Mouse (Mus musculus) splenic B cell, adult 2 months (primary cell): Measurements from ENCODE around the gene Scn4b.

Source experiments
- DNase-seq: peaks from one replicate; pipeline ENCODE4 v3.0.0-alpha.2; 2011; ENCODE audit warnings: low read depth, low spot score
- H3K27me3 ChIP-seq: 2 replicates; pipeline ENCODE4 v1.6.1; 2012; ENCODE audit warnings: mild to moderate bottlenecking, low read length, moderate library complexity, mixed read lengths; ENCODE audit not compliant: control insufficient read depth, poor library complexity, insufficient read depth, severe bottlenecking
- H3K36me3 ChIP-seq: 2 replicates; pipeline ENCODE4 v1.6.1; 2012; ENCODE audit warnings: mild to moderate bottlenecking, low read length, moderate library complexity, mixed read lengths; ENCODE audit not compliant: control insufficient read depth, poor library complexity, insufficient read depth, severe bottlenecking

Scn4b gene

DNA sequence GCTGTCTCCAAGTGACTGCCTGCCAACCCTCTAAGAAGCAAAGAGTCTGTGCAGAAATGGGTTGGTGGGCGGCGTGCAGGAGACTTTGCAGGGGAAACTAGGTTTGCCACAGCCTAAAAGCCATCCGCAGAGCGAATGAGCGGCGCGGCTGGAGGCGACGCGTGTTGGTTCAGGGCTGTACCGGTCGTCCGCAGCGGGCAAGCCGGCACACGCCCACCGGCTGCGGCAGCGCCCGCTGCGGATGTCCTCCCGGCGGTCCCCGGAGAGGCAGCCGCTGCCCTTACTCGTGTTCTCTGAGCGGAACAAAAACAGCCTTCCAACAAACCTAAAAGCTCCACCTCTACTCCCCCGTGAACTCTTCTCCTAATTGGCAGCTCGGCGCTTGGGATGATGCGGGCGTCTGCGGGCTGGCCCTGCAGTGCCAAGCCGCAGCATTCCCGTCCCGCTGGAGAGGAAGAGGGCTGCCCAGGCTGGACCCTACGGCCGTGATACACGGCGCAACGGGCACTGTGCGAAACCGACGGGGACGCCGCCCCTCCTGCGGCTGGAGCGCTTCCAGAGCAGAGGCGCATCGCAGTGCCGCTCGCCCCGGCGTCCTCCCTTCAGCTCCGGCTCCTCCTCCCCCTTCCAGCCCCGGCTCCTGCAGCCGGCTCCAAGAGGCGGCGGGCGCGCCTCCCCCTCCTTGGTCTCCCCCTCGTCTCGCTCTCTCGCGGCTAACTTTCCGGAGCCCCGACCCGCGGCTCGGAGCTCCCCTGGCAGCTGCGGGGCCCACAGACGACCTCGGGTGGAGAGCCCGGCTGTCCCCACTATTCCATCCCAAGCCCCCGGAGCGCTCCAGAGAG is at the start of gene Scn4b:
TSS of gene Scn4b (plus strand) at position 205 of the 842 bp plus-strand sequence.
- DNase-seq, result peak; percentile 50

DNA sequence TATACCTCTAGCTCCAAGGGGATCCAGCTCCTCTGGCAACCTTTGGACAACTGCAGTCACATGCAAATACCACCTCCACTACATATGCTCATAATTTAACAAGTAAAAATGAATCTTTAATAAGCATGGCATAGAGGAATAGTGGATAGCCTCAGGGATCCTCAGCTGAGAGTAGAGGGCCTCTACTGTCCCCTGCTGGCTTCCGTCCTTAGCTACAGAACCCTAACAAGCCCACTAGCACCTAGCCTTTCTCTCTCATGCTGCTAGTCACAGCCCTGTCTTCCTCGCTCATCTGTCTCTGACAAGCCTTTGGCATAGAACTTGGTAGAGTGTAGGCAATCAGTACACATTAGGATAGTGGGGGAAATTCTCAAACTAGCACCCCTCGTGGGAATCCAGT is 47.4 kb upstream of the Scn4b start:
- no peaks in the 10 kb centered on the region for H3K36me3 ChIP-seq
- no peaks in the 10 kb centered on the region for H3K27me3 ChIP-seq
- no peak for DNase-seq

More for the DNA sequence above, at the start of gene Scn4b:
- Histone ChIP-seq H3K27me3 (no peaks in the 10 kb centered on the region; the same call in 1 of the 2 replicates), H3K36me3 (0 out of 2 replicates have a peak, but pooled peaks cover 1% of the 10 kb centered on the region)

DNA sequence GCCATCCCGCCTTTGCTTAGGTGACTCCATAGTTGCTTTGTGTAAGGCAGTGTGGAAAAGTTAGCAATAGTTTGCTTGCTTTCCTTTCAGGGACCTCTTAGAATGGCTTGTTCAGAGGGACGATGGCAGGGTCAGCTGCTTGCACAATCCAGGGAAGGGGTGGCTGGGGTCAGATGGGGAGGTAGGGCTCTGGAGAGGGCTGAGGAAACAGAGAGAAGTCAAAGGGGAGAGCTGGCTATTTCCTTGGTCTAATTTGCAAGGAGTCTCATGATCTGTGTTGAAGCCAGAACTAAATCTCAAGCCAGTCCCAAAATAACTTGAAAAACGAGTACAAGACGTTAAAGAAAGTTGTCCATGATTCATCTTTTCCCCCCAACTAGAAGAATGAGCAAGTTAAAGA is 45.6 kb upstream of the Scn4b start:
- H3K27me3 ChIP-seq, result no peaks in the 10 kb centered on the region
- no peak for DNase-seq
- H3K36me3 ChIP-seq, result no peaks in the 10 kb centered on the region

DNA sequence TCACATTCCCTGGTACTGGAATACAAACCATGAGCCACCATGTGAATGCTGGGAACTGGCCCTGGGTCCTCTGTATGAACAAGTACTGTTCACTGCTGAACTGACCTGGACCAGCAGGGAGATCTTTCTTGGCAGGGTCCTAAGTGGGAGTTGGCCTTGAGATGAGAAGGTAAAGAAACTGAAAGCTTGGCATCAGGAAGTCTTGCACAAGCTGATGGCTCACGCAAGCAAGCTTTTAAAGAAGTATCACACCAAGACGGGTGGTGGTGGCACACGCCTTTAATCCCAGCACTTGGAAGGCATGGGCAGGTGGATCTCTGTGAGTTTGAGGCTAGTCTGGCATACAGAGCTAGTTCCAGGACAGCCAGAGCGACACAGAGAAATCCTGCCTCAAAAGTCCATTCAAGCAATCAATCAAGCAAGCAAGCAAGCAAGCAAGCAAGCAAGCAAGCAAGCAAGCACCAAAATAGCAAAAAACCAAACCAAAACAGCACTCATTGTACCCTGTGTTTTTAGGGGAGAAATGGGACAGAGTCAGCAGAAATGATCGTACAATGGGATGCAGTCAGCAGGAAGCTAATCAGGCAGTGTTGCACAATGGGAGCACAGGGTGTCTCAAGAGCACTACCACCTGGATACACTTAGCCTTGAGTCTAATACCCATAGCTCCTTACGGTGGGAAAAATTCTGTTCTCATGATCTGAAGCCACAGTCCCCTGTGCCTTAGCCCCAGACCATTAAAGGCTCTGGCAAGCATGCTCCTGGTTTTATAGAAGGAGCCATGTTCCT is 42.9 kb upstream of the Scn4b start:
- no peaks in the 10 kb centered on the region; the same call in 1 of the 2 replicates for H3K36me3 ChIP-seq
- no peak for DNase-seq
- H3K27me3 ChIP-seq, result no peaks in the 10 kb centered on the region

DNA sequence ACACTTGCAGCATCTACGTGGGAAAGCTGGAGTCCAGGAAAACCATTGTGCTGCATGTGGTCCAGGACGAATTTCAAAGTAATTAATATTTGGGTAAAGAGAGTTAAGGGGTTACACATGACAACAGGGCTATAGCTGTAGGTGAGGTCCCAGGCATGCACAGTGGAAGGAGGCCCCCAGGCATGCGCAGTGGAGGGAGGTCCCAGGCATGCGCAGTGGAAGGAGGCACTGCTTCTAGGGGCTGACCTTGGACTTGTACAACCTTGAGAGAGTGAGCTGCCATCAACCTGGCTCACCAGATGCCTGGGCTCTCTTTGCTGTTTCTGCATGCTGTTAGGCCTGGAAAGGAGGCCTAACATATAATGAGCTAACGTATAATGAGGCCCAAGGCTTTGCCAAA is 40.3 kb upstream of the Scn4b start:
- no peak for DNase-seq
- H3K27me3 ChIP-seq, result no peaks in the 10 kb centered on the region
- no peaks in the 10 kb centered on the region; the same call in 1 of the 2 replicates for H3K36me3 ChIP-seq

DNA sequence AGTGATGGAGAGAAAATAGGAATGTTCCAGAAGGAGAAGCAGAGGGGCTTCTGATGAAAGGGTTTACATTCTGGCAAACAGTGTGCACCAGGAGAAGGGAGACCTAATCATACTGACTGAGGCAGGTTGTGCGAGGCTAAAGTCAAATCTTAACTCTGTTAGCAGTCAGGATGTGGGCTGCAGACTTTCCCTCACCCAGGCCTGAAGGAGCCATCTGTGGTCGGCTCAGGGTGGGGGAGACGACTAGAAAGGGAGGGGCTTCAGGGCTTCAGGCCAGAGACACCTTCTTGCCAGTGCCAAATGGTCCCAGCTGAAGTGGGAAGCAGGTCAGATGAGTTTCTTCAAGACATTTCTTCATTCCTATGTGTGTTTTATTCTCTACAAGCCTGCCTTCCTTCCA is 39.8 kb upstream of the Scn4b start:
- Histone ChIP-seq H3K27me3 (no peaks in the 10 kb centered on the region), H3K36me3 (no peaks in the 10 kb centered on the region; the same call in 1 of the 2 replicates)
- no peak for DNase-seq

DNA sequence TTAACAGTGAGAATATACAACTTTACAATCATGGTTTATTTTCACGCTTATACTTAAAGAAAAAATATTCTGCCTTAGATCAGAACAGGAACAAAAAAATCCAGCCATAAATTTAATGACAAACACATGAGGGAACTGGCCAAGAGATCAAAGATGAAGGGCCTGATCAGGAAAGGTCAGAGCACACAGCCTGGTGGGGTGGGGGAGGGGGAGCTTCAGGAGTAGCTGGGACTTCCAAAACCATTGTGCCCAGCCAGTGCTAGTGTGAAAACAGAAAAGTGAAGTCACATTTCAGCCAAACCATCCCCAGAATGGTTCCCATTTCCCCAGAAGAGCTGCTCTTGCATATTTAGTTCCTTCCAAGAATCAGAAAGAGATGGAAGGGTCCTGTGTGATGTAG is 35.7 kb upstream of the Scn4b start:
- DNase-seq, result no peak
- no peaks in the 10 kb centered on the region for H3K27me3 ChIP-seq
- H3K36me3 ChIP-seq, result no peaks in the 10 kb centered on the region; the same call in 1 of the 2 replicates

DNA sequence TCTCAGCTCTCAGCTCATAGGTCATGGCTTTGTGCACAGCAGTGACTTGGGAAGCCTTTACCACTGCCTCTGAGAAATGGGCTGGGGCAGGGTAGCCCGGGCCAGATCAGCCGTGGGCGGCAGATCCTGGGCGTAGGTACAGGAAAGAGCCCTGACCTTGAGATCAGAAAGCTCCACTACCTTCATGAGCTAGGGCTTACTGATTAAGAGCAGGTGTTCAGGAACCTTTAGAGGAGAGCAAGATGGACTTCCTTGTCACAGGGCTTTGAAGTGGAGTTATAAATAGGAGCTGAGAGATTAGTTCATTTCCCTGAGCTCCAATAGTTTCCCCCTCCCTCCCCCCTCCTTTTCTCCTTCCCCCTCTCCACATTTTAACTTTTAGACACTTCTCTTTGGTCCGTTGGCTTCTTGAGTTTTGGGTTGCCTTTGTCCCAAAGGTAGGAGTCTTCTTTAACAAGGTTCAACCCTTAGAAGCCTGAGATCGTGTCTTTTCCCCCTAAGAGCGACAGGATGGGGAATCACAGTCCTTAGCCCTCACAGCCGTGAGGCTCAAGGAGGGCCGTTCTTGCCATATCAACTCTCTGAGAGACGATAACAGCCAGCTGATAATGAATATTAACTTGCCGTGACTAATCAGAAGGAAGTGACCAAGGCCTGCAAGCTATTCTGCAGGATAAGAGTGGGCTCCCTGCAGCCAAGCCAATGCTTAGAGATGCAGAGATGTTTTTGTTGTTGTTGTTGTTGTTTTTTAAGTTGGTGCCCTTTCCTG is 34.8 kb upstream of the Scn4b start:
- Histone ChIP-seq H3K36me3 (no peaks in the 10 kb centered on the region; the same call in 1 of the 2 replicates), H3K27me3 (no peaks in the 10 kb centered on the region)
- no peak for DNase-seq

DNA sequence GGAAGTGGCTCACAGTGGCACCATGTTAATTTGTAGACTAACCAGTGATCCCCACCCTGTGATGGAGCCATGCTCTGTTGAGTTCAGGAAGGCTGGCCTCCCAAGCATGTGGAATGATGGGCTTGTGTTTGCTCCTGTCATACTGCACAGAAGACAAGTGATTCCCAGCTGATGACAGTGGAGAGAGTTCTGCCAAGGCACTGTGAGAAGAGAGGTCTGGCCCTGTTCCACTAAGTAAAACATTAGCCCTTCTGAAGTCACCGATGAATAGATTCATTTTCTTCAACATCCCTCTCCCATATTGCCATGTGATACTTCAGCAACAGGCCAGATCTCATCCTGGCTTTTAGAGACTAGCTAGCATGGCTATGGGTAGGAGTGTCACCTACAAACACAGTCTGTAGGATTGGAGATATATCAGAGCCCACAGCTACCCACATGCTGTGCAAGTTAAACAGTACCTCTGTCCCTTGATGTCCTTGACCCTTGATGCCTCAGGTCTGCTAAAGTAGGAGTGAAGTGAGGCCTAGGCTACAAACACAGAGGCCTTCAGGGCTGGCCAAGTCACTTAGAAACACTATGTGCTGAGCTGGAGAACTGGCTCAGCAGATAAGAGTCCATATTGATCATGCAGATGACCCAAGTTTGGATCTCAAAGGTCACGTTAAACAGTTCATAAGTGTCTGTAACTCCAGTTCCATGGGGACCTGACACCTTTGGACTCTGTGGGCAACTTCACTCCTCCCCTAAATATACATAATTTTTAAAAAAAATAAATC is 32.4 kb upstream of the Scn4b start:
- peaks cover 2% of the 10 kb centered on the region; the same call in 1 of the 2 replicates for H3K36me3 ChIP-seq
- H3K27me3 ChIP-seq, result no peaks in the 10 kb centered on the region
- DNase-seq, result no peak

DNA sequence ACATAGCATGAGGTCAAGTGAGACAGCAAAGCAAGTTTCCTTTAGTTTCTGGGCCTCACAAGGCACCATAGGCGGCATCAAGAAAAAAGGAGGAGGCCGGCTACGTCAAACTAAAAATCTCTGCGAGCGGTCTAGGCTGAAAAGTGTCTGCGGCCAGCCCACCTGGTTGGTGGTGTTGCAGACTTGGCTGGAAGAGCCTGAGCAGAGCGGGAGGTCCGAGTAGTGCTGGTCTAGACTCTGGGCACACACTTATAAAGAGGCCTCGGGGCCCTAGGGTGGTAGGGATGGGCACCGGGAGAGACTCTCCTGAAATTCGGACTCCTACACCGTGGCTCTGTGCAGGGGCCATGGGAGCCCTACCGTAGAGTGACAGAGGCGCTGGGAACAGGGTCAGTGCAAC is 22.5 kb upstream of the Scn4b start:
- Histone ChIP-seq H3K27me3 (no peaks in the 10 kb centered on the region), H3K36me3 (no peaks in the 10 kb centered on the region)
- DNase-seq, result no peak

DNA sequence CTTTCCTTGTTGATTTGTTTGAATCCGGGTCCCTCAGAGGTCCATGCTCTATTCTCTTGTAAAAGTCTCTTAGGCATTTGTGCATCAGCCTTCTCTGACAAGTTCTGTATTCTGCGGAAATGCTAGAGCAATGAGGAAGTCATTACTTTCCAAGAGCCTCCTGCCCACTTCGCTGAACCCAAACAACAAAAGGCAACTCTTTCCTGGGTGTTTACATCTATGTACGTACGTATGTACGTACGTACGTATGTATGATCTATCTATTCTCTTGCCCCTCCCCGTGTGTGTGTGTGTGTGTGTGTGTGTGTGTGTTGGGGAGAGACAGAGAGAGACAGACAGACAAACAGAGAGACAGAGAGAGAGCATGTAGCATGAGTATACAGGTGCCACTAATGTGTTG is 21.4 kb upstream of the Scn4b start:
- Histone ChIP-seq H3K27me3 (no peaks in the 10 kb centered on the region), H3K36me3 (no peaks in the 10 kb centered on the region)
- DNase-seq, result peak; percentile 77

DNA sequence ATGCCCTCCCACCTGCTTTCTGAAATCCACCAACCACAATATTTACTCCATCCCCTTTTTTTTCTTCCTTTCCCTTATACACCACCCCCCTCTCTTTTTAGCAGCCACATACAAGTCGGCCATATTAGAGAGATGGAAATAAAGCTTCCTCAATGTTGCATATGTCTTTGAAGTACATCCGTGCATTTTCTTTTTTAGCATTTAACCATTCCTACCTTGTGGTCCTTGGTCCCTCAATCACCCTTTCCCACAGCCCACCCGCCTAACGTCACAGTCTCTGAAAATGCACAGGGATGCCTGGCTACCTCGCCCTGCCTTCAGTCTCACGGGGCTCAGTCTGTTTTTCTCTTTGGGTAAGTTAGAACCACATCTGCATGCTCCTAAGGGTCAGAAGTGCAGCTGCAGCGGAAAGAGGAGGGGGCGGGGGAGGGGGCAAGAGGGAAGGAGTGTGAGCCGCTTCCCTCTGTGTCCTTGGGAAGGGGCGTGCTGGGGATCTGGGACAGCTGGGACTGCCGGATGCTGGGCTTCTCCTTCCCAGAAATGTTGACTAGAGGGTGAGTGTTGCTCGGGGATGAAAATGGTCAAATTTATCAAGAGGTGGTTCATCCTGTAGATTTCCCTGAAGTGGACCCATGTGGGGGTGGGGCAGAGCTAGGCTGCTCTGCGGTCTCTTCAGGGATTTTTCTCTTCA is 20.3 kb upstream of the Scn4b start, which contains the start of gene Scn2b:
TSS of gene Scn2b (plus strand) at position 42 of the 691 bp plus-strand sequence.
- no peak for DNase-seq
- H3K36me3 ChIP-seq, result no peaks in the 10 kb centered on the region

DNA sequence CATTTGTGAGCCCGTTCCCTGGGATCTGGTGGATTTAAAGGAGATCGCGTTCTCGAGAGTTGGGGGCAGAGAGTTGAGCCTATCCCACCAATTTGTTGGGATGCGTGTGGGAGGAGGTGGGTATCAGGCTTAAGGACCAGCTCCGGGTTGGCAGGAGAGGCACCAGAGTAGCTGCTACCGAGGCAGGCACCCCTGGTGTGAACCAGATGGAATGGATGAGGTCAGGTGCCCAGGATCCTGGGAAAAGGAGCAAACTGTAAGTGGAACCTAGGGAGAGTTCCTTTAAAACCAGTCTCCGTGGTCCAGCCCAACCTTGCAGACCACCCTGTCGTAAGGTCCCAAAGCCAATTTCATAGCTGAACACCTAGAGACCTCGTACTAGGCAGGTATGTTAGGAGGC is 19.6 kb upstream of the Scn4b start:
- no peaks in the 10 kb centered on the region for H3K27me3 ChIP-seq
- H3K36me3 ChIP-seq, result no peaks in the 10 kb centered on the region
- DNase-seq, result no peak

More for the DNA sequence above, 20.3 kb upstream of the Scn4b start, which contains the start of gene Scn2b:
- no peaks in the 10 kb centered on the region for H3K27me3 ChIP-seq
